Mouse (Mus musculus): ENCODE measurements around the gene Nptx1. TPM values are rescaled to one million over a fixed set of nuclear protein-coding genes. Genes with fewer than 3 reads are reported as not detected.

Gene Nptx1
- polyA plus RNA-seq, 1 experiment from 2014 or later = 0.21 TPM

DNA sequence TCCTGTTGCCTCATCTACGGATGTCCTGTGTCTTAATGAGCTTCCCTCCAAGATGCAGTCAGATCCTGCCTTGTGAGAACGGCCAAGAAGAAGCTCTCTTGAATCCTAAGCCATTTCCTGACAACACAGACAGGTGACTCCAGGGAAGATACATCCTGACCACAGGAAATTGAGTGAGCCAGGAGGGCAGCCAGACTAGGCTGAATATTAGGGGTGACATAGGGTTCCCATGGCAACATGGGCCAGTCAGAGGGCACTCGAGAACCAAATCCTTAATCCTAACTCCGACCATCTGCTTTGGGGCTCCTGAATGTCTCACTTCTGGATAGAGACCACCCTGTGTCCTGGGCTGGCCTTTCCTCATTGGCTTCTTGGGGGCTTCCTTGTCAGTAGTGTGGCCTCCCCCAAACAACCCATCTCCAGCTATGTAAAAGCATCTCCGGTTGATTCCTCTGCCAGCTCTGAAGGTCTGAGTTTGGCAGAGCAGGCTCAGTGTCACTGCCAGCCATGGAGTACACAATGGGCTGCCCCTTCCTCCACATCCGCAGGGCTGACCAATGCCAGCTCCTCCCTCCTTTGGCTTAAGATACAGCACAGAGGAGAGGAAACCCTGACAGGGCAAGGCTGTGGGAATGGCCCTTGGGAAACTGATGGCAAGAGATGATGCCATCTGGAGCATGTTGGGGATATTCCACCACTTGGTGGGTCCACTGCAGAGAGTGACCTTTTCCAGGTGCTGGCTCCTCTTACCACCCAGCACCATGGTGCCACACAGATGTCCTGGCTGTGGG is 25.4 kb downstream of the Nptx1 start:
- WGBS = 82% methylated on average over 6 of the region's 6 CpGs
- H3K27me3 ChIP-seq (ENCODE audit: insufficient read depth, low read length) = no peaks in the 10 kb centered on the region
- no peak for TF ChIP-seq CTCF (IDR thresholded peaks at IDR 0.05; ENCODE audit: low read depth)
- H3K27ac ChIP-seq = no peak overlapping the region
- H3K9me3 ChIP-seq (replicated peaks; ENCODE audit: low read length) = no peaks in the 10 kb centered on the region
- ATAC-seq (replicated peaks; ENCODE audit: low FRiP score, low read depth) = no peak
- no peak for DNase-seq (ENCODE audit: low spot score)
- H3K9ac ChIP-seq (ENCODE audit: low read depth, low read length) = no peak overlapping the region
- H3K4me3 ChIP-seq (replicated peaks; ENCODE audit: low read depth, low read length) = no peak overlapping the region
- H3K4me2 ChIP-seq (ENCODE audit: low read length) = no peak overlapping the region
- no peaks in the 10 kb centered on the region for H3K36me3 ChIP-seq (ENCODE audit: insufficient read depth, low read length)
- no peaks in the 10 kb centered on the region for H3K4me1 ChIP-seq (replicated peaks; ENCODE audit: insufficient read depth, low read length)

DNA sequence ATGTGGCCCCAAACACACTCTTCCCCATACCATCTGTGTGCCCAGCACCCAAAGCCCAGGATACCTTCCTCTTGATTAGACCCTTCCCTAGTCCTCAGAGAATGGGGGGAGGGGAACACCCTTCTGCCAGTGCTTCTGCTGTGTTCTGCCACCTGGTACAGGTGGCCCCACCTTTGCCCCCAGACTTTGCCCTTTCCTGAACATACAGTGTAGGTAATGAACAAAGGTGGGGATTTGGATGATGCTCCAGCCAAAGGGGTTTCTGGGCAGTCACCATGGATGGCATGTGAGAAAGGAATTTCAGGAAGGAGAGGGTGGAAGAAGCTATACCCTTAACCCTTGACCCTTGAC is 26.9 kb downstream of the Nptx1 start:
- DNase-seq (ENCODE audit: low spot score) (no peak), ATAC-seq (replicated peaks; ENCODE audit: low FRiP score, low read depth) (no peak)
- H3K9ac ChIP-seq (ENCODE audit: low read depth, low read length) = no peak overlapping the region
- H3K4me3 ChIP-seq (replicated peaks; ENCODE audit: low read depth, low read length) = no peak overlapping the region
- TF ChIP-seq CTCF (IDR thresholded peaks at IDR 0.05; ENCODE audit: low read depth) = no peak
- H3K27ac ChIP-seq = no peak overlapping the region
- no peaks in the 10 kb centered on the region for H3K27me3 ChIP-seq (ENCODE audit: insufficient read depth, low read length)
- no peaks in the 10 kb centered on the region for H3K36me3 ChIP-seq (ENCODE audit: insufficient read depth, low read length)
- H3K9me3 ChIP-seq (replicated peaks; ENCODE audit: low read length) = no peaks in the 10 kb centered on the region
- no peaks in the 10 kb centered on the region for H3K4me1 ChIP-seq (replicated peaks; ENCODE audit: insufficient read depth, low read length)
- no peak overlapping the region for H3K4me2 ChIP-seq (ENCODE audit: low read length)

GRCm38 (mm10) chr11:119520005-119520712 is 27.4 kb downstream of the Nptx1 start:
- WGBS = 52% methylated on average over 5 of the region's 5 CpGs
- H3K9me3 ChIP-seq (replicated peaks; ENCODE audit: low read length) = no peaks in the 10 kb centered on the region

GRCm38 (mm10) chr11:119519387-119519786 is 28.2 kb downstream of the Nptx1 start:
- H3K4me2 ChIP-seq (ENCODE audit: low read length) = no peak overlapping the region
- no peak for TF ChIP-seq CTCF (IDR thresholded peaks at IDR 0.05; ENCODE audit: low read depth)
- no peak for ATAC-seq (replicated peaks; ENCODE audit: low FRiP score, low read depth)
- no peaks in the 10 kb centered on the region for H3K27me3 ChIP-seq (ENCODE audit: insufficient read depth, low read length)
- H3K4me1 ChIP-seq (replicated peaks; ENCODE audit: insufficient read depth, low read length) = 0 out of 2 replicates have a peak, but pooled peaks cover 3% of the 10 kb centered on the region
- H3K36me3 ChIP-seq (ENCODE audit: insufficient read depth, low read length) = no peaks in the 10 kb centered on the region
- H3K9me3 ChIP-seq (replicated peaks; ENCODE audit: low read length) = no peaks in the 10 kb centered on the region
- H3K9ac ChIP-seq (ENCODE audit: low read depth, low read length) = no peak overlapping the region
- no peak overlapping the region for H3K4me3 ChIP-seq (replicated peaks; ENCODE audit: low read depth, low read length)
- no peak for DNase-seq (ENCODE audit: low spot score)
- no peak overlapping the region for H3K27ac ChIP-seq
- 100% methylated on average over 1 of the region's 1 CpGs for WGBS

More at GRCm38 (mm10) chr11:119520005-119520712, 27.4 kb downstream of the Nptx1 start:
- Histone ChIP-seq H3K27me3 (ENCODE audit: insufficient read depth, low read length) (no peaks in the 10 kb centered on the region), H3K27ac (no peak overlapping the region), H3K4me1 (replicated peaks; ENCODE audit: insufficient read depth, low read length) (no peaks in the 10 kb centered on the region), H3K9ac (ENCODE audit: low read depth, low read length) (no peak overlapping the region), H3K4me3 (replicated peaks; ENCODE audit: low read depth, low read length) (no peak overlapping the region), H3K4me2 (ENCODE audit: low read length) (no peak overlapping the region), H3K36me3 (ENCODE audit: insufficient read depth, low read length) (no peaks in the 10 kb centered on the region)
- DNase-seq (ENCODE audit: low spot score) (no peak), ATAC-seq (replicated peaks; ENCODE audit: low FRiP score, low read depth) (no peak)
- no peak for TF ChIP-seq CTCF (IDR thresholded peaks at IDR 0.05; ENCODE audit: low read depth)

DNA sequence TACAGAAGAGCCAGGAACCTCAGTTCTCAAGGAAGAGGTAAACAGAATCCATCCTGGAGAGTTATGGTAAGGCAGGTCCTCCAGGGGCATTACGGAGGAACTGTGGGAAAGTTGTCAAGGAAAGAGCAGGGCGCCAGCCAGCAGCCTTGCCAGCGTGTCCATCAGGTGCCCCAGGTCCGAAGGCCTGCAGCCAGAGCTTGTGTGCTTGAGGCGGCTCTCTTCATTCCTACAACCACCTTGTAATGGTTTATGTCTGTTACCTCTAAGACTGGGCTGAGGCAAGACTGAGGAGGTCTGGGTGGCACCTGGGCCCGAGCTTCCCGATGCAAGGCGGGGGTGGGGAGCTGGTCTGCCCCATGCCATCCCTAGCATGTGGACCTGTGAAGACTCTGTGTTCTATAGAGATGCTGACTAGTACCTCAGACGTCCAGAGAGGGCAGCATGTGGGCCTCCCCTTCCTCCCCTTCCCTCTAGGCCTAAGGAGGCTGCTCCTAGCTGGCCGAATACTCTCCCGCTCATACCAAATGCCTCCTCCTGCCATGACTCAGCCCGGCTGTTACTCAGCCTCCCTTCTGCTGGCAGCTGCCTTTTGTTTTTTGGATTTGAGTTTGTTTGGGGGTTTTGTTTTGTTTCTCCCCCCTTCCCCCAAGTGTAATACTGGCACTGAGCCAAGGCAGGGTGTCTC is 30.7 kb downstream of the Nptx1 start:
- Histone ChIP-seq H3K4me3 (replicated peaks; ENCODE audit: low read depth, low read length) (no peak overlapping the region), H3K4me2 (ENCODE audit: low read length) (no peak overlapping the region), H3K27ac (no peak overlapping the region), H3K4me1 (replicated peaks; ENCODE audit: insufficient read depth, low read length) (0 out of 2 replicates have a peak, but pooled peaks cover 3% of the 10 kb centered on the region), H3K9ac (ENCODE audit: low read depth, low read length) (no peak overlapping the region), H3K36me3 (ENCODE audit: insufficient read depth, low read length) (no peaks in the 10 kb centered on the region), H3K9me3 (replicated peaks; ENCODE audit: low read length) (no peaks in the 10 kb centered on the region), H3K27me3 (ENCODE audit: insufficient read depth, low read length) (0 out of 2 replicates have a peak, but pooled peaks cover 2% of the 10 kb centered on the region)
- peak; percentile 68 for DNase-seq (ENCODE audit: low spot score)
- WGBS = 66% methylated on average over 12 of the region's 12 CpGs
- ATAC-seq (replicated peaks; ENCODE audit: low FRiP score, low read depth) = 0 out of 2 replicates have a peak, but pooled peaks have one; percentile 25
- peak; percentile 35; the same call in 1 of the 2 replicates for TF ChIP-seq CTCF (IDR thresholded peaks at IDR 0.05; ENCODE audit: low read depth)

Data from kidney, postnatal 0 days (tissue).